Mouse (Mus musculus): Measurements from ENCODE around the gene Masp2. TPM values are rescaled to one million over a fixed set of nuclear protein-coding genes. Genes with fewer than 3 reads are reported as not detected.

The Masp2 gene
- total RNA-seq, 2 experiments from 2014 or later: 1.7 to 2.6 TPM

DNA sequence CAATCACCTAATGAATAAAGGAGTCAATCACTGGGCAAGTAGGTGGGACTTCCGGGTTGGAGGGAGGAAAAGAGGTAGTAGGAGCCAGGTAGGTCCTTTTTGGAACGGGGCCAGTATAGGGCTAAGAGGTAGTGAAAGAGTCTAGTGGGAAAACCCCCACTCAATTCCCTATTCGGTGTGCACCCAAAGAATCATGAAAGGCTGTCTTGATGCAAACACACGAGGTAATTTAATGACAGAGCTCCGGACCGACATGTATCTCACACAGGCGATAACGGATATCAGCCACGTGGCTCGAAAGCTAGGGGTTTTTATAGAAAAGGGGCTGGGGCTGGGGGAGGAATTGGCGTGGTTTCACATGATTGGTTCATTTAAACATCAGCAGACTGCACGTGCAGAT lies 3.5 kb upstream of the Masp2 start:
- no peak for DNase-seq (ENCODE audit: low spot score in 2 of 2)

DNA sequence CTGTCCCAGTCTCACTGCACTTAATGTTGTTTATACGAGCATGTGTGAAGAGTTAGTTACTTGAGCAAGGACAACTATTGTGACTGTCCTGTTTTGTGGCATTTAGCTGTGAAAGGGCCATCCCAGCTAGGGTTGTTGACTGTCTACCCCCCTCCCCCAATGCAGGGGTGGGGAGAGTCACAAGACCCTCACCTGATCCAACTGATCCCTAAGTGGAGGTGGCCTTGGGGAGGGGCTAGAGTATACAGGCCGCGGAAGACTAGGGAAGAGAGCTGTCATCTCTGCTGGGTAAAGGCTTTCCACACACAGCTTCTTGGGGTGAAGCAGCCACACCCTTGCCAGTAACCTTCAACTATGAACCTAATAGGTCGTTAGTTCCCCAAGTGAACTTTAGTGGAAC lies 2.0 kb upstream of the Masp2 start:
- no peak for DNase-seq (ENCODE audit: low spot score in 2 of 2)

DNA sequence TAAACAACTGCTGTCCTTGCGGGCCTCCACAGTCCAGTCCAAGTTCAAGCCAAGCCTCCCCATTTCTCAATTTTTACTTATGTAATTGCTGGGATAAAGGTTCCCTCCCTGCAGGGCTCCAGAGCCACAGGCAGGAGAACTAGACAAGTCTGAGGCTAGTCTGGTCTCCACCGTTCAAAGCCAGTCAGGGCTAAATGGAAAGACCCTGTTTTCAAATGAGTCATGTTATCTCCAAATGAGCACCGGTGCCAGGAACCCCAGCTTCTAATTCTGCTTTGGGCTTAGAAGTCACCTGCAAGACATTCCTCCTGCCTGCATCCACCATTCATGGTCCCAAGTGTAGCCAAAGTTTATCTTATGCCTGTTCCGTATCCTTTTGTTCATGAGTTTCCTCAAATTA lies 483 bp upstream of the Masp2 start:
- no peak for DNase-seq (ENCODE audit: low spot score in 2 of 2)

DNA sequence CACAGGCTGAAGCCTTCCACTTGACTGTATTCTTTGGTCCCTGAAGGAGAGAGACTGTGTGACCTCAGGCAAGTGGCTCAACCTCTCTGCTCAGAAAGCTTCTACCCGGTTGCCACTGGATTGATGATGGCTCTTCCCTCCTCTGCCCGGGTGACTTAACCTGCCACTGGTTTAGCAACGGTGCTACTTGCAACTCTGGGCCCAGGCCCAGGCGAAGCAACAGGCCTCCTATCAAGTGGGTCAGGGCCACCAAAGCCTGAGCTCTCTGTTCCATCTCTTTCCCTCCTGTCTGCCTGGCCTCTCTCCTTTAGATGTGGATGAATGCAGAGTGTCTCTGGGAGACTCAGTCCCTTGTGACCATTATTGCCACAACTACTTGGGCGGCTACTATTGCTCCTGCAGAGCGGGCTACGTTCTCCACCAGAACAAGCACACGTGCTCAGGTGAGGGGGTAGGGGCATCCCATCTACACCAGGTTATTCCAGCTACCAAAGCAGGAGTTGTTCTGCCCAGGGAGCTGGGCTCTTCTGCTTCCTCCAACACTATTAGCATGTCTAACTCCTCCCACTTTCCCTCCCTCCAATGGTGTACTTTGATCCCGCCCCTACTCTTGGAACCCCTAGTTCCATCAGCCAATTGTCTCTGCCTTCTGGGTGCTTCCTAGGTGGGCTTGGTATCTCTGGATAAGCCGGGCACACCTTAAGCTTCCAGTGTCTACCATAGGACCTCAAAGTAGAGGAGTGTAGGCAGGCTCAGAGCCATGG lies 1.2 kb downstream of the Masp2 start:
- DNase-seq (ENCODE audit: low spot score in 2 of 2): no peak

DNA sequence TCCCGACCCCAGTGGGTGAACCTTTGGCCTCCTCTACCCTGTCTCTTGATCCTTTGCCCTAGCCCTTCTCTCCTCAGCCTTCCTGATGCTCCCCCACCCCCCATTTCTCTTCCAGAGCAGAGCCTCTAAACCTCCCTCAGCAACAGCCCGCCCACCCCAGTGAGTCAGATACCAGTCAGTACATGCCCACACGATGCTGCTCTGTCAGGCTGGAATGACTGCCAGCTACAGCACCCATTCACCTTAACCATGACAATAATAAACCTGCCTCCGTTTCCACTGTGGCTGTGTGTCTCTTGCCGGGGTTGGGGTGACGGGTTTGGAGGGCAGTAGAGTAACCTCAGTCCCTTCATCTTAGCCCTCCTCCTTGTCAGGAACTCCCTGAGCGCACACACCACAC lies 1.8 kb downstream of the Masp2 start:
- DNase-seq (ENCODE audit: low spot score in 2 of 2): peak; percentile 70 to 83

DNA sequence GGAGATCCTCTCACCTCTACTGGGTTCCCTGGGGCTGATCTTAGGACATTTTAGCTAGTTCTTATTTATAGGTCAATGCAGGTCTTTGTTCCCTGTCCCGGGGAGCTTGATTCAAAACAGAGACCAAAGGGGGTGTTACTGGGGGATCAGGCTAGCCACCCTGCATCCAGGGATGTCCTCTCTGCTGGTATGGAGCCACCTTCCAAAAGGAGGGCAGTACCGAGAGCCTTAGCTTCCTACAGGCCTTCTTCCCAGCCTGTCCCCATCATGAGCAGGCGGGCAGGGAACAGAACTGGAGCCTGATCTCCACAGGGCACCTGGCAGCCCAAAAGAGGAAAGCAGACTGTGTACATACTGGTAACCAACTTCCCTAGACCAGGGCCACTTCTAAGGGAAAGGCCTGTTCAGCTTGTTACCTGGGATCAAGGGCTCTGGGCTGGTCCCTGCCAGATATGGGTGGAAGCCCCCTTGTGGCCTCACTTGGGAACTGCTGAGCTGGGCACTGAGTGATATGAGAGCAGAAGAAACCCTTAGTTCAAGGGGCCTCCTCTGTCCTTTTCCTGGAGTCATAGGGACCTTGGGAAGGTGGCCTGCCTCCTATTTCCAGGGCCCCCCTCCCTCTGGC lies 2.3 kb downstream of the Masp2 start:
- peak in 1 of 2 experiments; percentile 50 for DNase-seq (ENCODE audit: low spot score in 2 of 2)

DNA sequence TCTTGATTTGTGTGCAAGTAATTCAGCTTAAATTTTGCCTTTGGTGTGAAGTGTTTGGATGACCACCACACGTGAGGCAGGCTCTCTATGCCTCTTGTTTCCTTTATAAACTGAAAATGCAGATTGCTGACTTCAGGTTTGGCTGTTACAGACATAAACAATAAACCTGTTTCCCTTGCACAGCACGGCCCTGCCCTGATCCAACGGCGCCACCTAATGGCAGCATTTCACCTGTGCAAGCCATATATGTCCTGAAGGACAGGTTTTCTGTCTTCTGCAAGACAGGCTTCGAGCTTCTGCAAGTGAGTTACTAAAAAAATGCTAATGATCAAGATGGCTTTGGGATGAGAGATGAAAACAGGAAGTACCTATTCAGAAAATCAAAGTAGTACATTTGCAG lies 5.4 kb downstream of the Masp2 start:
- DNase-seq (ENCODE audit: low spot score in 2 of 2): peak; percentile 82 to 86

DNA sequence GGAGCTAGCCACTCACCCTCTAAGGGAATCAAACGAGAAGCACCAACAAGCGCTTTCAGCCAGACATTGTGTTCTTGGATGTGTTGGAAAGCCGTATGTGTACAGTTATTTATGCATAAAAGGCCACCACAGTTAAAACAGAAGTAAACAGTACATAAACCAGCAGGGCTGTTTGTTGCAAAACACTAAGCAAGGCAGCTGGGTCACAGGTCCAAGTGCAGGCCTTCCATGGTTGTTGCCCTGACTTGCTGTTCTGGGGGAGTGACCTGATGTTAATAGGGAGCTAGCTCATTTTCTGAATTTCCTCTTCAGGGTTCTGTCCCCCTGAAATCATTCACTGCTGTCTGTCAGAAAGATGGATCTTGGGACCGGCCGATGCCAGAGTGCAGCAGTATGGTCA lies 7.5 kb downstream of the Masp2 start:
- no peak for DNase-seq (ENCODE audit: low spot score in 2 of 2)

DNA sequence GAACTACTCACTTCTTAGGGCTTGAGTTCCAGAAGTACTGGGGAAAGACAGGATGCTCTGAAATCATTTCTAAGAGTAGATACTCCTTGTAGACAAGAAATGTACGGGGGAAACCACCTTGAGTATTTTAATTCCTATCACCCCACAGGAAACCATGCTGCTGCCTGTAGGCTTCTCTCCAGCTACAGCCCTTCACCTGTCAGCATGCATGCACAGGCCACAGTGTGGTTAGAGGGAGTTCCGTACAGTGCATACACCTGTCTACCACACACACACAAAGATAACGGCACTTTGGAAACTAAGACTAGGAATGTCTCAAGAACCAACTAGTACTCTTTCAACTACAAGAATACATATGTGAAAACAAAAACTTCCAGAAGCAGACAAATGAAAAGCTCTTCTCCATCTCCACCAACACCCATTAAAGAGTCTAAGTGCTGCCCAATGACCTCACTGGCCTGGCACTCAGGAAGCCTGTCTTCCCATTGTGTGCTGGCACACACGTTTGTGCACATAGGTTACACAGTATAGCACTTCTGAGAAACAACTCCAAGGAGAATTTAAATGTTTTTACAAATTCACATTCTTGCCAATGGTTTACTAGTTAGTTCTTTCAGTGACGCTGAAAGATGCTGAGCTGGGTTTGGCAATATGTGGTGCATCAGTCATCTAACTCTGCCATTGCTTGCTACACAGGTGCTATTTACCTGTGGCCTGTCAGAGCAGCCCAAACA lies 8.4 kb downstream of the Masp2 start:
- DNase-seq (ENCODE audit: low spot score in 2 of 2): no peak

DNA sequence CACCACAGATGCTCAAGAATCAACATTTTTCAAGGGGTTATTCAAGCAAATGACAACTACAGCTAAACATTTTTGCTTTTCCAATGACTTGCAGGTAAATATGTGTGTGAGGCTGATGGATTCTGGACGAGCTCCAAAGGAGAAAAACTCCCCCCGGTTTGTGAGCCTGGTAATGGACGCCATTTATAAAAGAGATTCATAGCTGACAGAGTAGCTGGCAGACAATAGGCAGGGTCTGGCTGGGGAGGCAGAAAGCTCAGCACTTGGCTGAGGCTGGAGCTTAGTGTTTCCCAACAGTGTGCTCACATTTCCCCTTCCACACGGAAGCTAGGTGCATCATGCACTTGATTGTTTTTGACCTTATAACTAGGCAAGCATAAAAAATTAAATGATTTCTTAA lies 10.2 kb downstream of the Masp2 start:
- DNase-seq (ENCODE audit: low spot score in 2 of 2): no peak

DNA sequence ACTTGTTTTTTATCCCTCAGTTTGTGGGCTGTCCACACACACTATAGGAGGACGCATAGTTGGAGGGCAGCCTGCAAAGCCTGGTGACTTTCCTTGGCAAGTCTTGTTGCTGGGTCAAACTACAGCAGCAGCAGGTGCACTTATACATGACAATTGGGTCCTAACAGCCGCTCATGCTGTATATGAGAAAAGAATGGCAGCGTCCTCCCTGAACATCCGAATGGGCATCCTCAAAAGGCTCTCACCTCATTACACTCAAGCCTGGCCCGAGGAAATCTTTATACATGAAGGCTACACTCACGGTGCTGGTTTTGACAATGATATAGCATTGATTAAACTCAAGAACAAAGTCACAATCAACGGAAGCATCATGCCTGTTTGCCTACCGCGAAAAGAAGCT lies 11.4 kb downstream of the Masp2 start:
- DNase-seq (ENCODE audit: low spot score in 2 of 2): no peak

DNA sequence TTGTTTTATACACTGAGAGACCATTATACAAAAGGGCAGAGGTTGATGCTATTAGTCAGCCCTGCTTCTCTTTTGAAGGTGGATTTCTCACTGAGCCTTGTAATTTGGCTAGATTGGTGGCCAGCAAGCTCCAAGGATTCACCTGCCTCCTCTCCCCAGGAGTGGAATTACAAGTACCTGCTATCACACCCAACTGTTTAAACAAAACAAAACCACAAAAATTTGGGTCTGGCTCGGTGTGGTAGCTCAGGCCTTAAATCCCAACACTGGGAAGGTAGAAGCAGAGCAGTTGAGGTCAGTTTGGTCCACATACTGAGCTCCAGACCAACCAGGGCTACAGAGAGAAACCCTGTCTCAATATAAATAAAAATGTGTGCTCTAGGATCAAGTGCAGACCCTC lies 17.5 kb downstream of the Masp2 start:
- DNase-seq (ENCODE audit: low spot score in 2 of 2): no peak

DNA sequence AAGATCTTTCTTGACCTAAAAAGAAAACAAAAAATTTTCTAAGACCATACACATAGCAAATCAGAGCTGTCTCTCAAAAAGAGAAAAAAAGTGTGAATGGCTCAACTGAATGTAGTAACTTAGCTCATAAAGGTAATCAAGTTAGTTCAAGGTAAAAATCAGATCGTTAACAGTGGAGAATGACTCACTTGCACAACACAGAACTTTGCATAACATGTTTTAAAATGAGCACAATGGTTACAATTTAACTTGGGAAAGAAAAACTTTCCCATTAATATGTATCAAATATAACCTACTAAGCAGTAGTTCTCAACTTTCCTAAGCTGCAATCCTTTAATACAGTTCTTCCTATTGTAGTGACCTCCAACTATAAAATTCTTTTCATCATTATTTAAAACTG lies 18.4 kb downstream of the Masp2 start:
- DNase-seq (ENCODE audit: low spot score in 2 of 2): no peak

DNA sequence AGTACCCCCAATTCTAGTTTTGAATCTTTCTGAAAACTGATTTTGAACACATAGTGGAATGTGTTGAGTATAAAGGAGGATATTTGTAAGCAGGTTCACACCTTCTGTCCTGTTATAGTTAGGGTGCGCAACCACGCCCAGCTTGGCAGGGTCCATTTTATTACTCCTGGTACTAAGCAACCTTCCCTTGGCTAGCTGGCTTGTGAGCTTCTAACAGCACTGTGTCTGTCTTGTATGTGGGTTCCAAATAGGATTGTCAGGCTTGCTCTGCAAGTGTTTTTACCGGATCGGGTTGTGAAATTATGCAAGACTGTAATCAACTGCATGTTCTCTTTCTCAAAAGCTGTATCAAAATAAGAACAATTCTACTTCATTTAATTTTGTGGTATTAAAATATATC lies 20.1 kb downstream of the Masp2 start:
- DNase-seq (ENCODE audit: low spot score in 2 of 2): no peak

DNA sequence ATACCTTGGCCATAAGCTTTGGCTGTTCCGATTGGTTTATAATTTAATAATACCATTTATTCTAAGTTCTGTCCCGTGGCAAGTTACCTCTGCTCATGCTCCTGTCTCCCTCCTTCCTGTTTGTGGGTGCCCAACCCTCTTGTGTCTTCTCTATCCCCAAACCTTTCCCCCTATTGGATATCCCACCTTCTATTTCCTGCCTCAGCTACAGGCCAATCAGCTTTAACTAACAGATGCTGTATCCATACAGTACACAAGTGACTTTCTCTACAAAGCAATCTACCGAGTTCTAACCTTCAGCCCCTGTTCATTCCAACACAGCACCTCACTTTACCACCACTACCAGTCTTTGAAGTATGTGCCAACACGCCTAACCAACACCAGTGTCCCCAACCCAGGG lies 21.3 kb downstream of the Masp2 start:
- DNase-seq (ENCODE audit: low spot score in 2 of 2): no peak

DNA sequence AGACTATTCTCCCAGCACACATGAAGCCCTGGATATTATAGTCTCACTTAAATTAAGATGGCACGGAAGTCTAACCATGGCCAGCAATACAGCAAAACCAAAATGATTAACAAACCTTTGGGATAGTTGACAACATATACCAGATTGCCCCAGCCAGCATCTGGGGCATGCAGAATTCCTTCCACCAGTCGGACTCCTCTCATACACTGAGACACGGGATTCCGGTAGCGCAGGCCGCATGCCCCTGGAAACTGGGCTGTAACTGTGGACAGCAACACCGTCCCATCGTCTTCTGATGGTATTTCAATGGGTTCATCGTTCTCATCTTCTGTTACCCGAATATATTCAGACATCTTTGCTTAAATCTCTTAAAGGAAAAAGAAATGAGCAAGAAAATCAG lies 22.7 kb downstream of the Masp2 start:
- DNase-seq (ENCODE audit: low spot score in 2 of 2): no peak

DNA sequence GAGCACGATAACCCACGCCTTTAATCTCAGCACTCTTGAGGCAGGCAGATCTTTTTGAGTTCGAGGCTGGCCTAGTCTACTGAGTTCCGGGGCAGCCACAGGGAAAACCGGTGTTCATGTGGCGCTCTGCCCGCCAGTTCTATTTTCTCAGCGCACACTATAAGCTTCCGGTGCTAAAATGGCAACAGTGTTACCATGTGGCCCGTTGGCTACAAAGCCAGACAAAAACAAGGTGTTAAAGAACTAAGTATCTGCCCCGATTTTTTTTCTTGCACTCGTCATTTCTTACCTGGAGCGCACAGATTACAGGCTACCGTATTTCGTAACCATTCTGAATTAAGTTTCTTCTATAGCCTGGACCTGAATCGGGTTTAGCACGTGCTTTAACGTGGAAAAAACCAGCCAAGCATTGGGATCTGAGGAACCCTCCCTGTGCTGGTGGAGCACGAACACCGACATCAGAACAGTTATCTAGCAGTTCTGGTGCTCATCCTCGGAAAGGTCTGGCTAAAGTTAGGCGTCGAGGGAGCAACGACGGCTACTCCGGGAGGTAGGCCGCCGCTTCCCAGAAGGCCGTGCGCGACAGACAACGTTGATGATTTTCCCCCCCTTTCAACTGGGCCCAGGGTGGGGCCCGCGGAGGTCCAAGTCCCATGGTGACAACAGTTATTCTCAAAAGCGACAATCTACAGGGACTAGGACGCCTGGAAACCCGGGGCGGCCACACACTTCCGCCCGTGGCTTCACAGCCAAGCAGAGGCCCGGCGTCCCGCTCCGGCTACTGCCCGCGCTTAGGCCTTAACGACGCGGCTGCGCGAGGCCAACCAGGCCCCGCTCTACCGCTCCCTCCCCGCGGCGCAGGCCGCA lies 23.6 kb downstream of the Masp2 start:
- peak; percentile 45 to 47 for DNase-seq (ENCODE audit: low spot score in 2 of 2)

DNA sequence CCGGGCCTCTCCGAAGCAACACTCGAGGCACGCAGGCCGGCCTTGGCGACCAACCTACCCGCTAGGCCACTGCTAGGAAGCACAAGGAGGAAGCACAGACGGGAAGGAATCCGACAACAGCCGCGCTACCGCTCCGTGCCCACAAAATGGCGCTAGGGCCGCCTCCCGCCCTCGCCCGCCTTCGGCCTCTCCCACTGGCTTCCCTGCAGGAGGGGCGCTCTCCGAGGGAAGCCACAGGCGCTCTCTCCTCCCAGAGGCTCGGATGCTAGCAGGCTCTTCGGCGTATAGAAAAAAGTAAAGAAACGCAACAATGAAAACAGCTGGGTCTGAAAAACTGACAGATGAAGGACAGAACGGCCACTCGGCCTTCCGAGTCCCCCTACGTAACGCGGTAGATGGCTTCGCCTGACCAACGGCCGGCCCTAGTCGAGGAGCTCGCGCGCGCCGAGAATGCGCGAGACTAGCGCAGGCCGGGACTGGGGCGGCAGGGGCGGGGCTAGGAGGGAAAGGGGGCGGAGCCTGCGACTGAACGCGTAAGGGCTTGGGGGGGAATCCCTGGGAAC lies 24.4 kb downstream of the Masp2 start, which contains the start of gene Tardbp:
TSS of gene Tardbp (minus strand) at position 397 of the 563 bp plus-strand sequence.
- DNase-seq (ENCODE audit: low spot score in 2 of 2): peak; percentile 94 to 95

DNA sequence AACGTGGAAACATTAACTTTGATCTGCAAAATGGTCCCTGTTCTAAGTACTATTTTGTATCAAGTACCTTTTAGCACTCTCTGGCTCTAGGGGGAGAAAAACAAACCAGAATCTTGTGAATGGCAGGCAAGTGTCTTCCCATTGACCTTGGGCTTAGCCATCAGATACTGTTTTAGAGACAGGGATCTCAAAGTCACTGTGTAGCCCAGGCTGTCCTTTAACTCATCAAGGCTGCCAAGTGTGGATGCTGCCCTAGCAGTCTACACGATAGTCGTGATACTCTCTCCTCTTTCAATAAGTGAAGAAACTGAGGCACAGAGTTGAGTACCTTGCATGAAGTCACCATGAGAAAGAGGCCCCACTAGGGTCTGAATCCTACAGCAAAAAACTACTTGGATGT lies 24.9 kb downstream of the Masp2 start:
- no peak for DNase-seq (ENCODE audit: low spot score in 2 of 2)

DNA sequence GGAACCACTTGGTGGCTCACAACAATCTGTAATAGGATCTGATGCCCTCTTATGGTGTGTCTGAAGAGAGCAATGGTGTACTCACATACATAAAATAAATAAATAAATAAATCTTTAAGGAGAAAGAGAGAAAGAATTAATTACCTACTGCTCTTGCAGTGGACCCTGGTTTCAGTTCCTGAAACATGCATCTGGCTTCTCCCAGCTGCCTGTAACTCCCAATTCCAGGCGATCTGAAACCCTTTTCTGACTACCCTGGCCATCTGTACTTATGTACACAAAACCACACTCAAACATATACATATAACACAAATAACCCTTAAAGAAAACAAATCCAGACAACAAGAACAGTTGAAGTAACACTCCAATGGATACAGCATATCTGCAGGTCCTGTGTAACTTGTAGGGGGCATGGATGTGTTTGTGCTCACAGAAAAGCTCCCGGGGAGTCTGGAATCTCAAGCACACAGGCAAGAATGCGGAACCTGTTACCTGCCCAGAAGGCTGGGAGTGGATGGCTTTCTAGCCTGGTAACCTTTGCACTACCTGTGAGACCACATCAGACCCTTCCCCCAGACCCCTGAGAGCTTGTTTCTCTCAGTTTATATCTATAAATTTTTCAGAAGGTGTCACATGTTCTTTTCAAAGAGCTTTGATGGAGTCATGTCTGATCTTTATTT lies 29.8 kb downstream of the Masp2 start:
- DNase-seq (ENCODE audit: low spot score in 2 of 2): no peak
